Mouse (Mus musculus) telencephalon, adult 2 months (tissue): ENCODE results near the gene Arid3c.
"Not testable (repeated sequence)": the region's sequence is repeated elsewhere in the genome, so short reads cannot be mapped to it uniquely, and the experiment has no call there.

Source experiments
- DNase-seq: peaks from one replicate; pipeline ENCODE4 v3.0.0-alpha.2; 2011; ENCODE audit warnings: low read depth, low spot score

Gene Arid3c

DNA sequence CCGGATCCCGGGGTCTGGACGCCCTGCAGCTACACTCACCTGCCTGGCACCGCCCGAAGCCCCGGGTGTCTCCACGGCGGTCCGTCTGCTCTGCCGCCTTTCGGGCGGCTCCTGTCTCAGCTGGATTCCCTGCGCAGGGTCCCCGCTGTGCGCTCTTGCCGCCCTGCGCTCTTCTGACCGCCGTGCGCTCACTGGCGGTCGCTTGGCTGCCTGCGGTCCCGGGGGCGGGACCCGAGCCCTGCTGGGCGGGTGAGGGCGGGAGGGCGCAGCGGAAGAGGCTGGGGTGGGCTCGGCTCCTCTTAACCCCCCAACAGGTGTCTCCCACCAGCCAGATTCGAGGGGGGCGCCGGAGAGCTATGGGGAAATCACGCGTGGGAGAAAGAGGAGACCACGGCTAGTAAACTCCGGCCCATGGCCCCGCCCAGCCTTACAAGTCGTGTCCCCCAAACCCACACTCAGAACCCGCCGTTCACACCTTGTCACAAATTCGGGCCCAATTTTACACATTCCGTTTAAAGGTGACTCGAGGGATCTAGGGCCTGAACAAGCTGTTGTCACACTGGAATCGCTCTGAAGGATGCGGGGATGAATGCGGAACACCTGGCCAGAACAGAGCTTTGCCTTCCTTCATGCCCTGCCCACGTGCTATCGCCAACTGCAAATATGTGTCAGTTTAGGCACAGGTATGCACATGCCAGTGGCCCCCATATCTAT is at the start of gene Arid3c:
Arid3c (minus strand) TSS at position 91 of the 714 bp plus-strand sequence.
- DNase-seq: no peak

DNA sequence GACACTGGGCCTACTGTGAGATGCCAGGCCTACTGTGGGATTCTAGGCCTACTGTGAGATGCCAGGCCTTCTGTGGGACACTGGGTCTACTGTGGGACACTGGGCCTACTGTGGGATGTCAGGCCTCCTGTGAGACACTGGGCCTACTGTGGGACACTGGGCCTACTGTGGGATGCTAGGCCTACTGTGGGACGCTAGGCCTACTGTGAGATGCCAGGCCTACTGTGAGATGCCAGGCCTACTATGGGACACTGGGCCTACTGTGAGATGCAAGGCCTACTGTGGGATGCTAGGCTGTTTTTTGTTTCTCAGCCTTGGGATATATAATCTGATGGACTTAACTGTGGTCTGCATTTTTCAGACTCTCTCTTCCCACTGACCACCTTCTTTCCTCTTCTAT is 44.9 kb upstream of the Arid3c start:
- not testable (repeated sequence) for DNase-seq

DNA sequence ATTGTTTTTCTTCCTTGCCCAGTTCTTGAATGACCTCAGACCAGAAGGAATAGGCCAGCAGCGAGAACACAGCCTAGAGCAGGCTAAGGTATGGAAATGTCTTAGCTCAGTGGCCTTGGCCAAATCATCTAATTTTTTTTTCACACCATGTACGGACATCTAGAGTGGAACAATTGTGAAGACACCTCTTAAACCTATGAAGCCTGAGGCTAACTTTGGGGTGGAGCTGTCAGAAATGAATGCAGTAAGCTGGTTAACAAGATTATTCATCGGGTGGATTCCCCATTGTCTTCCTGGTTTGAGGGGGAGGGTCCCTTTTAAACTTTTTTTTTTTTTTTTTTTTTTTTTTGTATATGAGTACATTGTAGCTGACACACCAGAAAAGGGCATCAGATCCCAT is 43.6 kb upstream of the Arid3c start:
- not testable (repeated sequence) for DNase-seq

GRCm38 (mm10) chr4:41774002-41774401 is 43.1 kb upstream of the Arid3c start, which contains the start of gene Ccl27a:
Gene Ccl27a, minus strand, starts transcription at chr4:41774247.
- not testable (repeated sequence) for DNase-seq

DNA sequence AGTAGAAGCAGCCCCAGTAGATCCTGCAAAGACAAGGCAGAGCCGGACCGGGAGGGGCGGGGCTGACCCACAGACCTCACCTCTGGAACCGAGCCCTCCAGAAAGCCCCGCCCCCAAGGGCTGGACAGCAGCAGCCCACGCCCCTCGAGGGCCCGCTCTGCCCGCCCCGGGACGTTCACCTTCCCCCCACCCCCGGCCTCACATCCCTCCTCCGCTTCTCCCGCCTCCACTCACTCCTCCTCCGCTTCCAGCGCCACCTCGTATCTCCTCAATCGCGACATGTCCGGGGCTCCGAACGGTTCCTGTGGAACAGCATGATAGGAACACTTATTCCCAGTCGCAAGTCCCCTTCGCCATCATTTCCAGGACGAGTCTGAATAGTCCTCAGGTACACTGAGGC is 42.6 kb upstream of the Arid3c start:
- not testable (repeated sequence) for DNase-seq

- not testable (repeated sequence) for DNase-seq
Observed at GRCm38 (mm10) chr4:41772946-41773345, 42.0 kb upstream of the Arid3c start.

GRCm38 (mm10) chr4:41767301-41767700 is 36.4 kb upstream of the Arid3c start:
- not testable (repeated sequence) for DNase-seq

GRCm38 (mm10) chr4:41763176-41763575 is 32.2 kb upstream of the Arid3c start:
- not testable (repeated sequence) for DNase-seq

DNA sequence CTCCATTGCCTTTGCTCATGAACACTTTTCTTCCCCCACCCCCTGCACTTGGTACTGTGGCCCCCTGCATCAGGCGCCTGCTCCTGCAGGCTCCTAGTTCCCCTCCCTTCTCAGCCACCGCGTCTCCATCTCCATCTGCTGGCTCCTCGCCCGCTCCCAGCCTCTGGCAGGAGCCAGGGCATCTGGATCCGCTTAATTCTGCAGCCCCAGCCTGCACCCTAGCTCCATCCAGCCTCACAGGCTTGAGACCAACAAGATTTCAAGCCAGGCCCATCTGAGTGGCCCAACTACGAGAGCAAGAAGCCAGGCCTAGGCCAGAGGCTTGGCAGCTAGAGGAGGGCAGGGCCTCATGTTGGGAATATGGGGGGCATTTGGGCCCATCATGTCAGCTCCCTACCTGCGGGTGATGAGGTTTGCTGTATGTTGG is 31.8 kb upstream of the Arid3c start:
- not testable (repeated sequence) for DNase-seq

GRCm38 (mm10) chr4:41762099-41762687 is 31.3 kb upstream of the Arid3c start:
- DNase-seq: no peak

DNA sequence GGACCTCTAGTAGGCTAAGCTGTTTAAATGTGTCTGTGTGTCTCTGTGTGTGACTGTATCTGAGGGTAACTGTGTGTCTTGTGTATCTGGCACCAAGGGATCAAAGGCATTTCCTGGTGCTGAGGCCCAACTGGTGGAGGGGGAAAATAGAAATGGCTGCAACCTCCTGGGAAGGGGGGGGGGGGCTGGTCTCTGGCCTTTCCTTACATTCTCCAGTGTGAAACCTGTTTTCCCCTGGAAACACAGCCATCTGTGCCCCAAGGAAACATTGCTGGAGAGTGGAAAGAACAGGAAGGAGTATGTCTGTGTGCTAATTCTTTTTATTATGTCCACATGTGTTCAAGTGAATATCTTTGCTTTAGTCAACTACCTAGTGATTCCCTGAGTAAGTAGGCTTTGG is 30.7 kb upstream of the Arid3c start:
- DNase-seq: no peak

- no peak for DNase-seq
Observed at GRCm38 (mm10) chr4:41760911-41761310, 30.0 kb upstream of the Arid3c start.

DNA sequence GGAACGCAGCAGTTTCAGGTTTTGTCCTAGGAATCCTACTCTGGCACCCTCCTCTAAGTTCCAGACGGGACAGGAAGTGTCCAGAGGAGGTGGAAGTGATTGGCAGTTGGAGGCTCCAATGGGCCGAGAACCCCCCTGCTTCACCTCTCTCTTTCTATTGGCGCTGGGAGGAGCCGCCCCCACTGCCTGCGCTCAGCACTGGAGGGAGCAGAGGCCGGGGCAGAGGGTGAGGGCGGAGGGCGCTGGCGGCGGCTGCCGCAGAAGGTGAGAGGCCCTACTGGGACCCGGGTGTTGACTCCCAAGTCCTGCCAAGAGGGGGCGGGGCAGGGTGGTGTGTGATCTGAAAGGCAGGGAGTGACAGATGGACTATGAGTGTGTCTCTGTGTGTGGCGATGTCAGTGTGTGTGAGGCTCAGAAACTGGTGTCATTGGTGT is 29.4 kb upstream of the Arid3c start:
- no peak for DNase-seq

DNA sequence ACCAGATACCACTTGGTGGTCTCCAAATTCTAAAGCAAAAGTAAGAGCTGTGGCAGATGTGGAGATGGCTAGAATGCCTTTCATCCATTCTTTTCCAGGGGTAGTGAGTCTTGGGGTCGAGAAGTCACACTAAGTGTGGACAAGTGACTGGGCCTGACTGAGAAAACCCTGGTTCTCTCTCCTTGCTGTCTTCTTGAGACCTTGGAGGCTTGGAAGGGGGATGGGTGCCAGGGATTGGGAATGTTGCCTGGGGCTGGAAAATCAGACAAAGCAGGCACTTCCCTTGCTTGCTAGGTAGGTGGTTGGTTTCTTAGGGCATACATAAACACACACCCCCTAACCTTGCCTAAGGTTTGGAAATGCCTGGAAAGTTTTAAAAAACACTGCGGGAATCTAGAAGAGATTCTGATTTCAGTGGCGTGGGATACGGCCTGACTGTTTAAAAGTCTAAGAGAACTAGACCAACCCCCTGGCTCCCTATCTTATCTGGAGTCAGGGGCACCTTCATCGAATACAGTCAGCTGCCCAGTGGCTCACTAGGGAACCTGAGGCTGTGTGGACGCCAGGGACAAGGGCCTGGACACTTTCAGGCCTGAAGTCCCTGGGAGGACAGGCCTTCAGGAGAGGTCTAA is 28.8 kb upstream of the Arid3c start:
- DNase-seq: no peak

- DNase-seq: no peak
Observed at GRCm38 (mm10) chr4:41759206-41759605, 28.3 kb upstream of the Arid3c start.

GRCm38 (mm10) chr4:41758701-41759100 is 27.8 kb upstream of the Arid3c start:
- no peak for DNase-seq

- no peak for DNase-seq
Observed at GRCm38 (mm10) chr4:41758021-41758420, 27.1 kb upstream of the Arid3c start.

DNA sequence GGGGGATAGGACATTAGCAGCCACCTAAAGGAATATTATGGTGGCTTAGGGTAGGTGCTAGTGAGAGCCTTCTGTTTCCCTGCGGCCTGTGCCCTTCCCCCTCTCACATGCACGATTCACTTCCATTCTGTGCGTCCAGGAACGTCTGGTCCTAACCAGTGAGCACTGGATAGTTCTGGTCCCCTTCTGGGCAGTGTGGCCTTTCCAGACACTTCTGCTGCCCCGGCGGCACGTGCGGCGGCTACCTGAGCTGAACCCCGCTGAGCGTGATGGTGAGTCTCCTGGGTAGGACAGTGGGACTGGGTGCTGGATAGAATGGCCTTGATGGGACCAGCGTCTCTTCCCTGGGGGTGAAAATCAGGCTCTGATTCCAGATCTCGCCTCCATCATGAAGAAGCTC is 26.4 kb upstream of the Arid3c start:
- no peak for DNase-seq

DNA sequence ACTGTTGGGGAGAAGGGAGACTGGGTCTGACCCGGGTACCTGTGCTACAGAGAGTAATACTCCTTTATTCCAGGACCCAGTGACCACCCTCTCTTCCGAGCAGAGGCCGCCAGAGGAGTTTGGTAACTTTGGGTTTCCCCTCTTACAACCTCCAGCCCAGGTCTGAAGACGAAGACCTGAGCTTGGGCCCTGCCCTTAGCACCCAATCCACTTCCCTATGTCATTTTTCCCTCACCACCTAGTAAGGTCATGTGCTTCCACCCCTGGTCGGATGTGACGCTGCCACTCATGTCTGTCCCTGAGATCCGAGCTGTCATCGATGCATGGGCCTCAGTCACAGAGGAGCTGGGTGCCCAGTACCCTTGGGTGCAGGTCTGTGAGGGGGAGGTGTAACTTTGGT is 25.5 kb upstream of the Arid3c start:
- DNase-seq: no peak

- peak; percentile 61 for DNase-seq
Observed at GRCm38 (mm10) chr4:41755338-41756305, 24.7 kb upstream of the Arid3c start, which contains the start of gene Sigmar1. Gene Sigmar1, minus strand, starts transcription at chr4:41756157.

DNA sequence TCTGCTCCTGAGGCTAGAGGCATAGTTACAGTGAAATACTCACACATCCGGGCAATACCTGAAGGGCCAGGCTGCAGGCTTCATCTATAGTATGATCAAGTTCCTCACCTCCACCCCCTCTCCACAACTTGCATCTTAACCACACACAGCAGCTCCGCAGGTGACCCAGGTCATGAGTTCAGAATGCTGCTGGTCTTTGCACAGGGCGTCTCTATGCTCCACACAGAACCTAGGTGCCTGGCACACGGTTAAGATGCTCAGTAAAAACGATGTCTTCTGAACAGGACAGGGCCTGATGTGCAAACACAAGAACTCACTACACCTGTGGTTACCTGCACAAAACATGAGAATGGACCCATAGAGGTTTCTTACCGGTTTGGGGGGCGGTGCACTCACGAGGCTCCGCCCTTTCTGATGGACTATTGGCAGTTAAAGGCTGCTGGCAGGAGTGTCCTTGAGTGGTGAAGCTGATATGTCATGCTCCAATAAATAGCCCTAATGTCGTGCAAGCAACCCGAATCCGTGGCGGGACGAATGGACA is 23.9 kb upstream of the Arid3c start, which contains the start of gene Galt:
Galt (plus strand) TSS at position 432 of the 541 bp plus-strand sequence.
- DNase-seq: peak; percentile 42
